In the genomic region with DNA sequence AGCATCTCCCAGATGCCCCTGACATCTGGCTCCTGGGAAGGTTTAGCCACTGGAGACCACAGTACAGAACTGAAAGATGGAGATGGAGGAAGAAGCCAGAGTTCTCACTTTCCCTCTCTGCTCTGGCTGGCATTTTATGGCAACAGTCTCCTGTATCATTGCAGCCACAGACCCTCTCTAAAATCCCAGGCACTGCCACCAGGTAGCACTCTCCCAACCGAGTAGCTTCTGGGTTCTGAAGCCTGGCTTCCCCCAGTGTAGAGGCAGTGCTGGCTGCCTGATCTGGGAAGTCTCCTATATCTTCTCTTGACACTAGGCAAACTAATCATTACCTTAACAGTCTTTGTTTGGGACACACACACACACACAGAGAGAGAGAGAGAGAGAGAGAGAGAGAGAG, we compare ENCODE assay signal across 22 mouse cellular contexts.
DNase-seq lines count a peak whose midpoint lies in the region; ATAC-seq and TF ChIP-seq lines count a peak whose summit lies in the region.
"Had no signal": no experiment of that assay in that cellular context is flagged by ENCODE, and none has a peak within 500 bp of the region (broad histone marks: within the 10 kb centered on the region; RNA-seq: fewer than 3 reads in every experiment).

No protein-coding gene starts in this region.

- ATAC-seq in heart, embryonic 11.5 days (replicated peaks; ENCODE audit: insufficient number of reproducible peaks, low FRiP score, low TSS enrichment): no peak
- ATAC-seq: CD4-positive, CD25-positive, alpha-beta regulatory T cell, adult 4 months; forebrain, embryonic 13.5 days; forebrain, embryonic 15.5 days; forebrain, postnatal 0 days had no signal

- in situ Hi-C loops in CH12.LX (cut with MboI; ENCODE audit: low pct_ligation_motif_present, low pct_unique_long_range_greater_than_20kb, low sequenced_read_pairs): no loop called here

- no peak for TF ChIP-seq POLR2A in spleen, adult 2 months (IDR thresholded peaks at IDR 0.05; ENCODE audit: low read depth, low read length)
- no peak for TF ChIP-seq POLR2A in CH12.LX (IDR thresholded peaks at IDR 0.05; ENCODE audit: low read depth, low read length)

- H3K79me2 ChIP-seq in CH12.LX (replicated peaks; ENCODE audit: control insufficient read depth, extremely low read depth, insufficient read depth, poor library complexity, severe bottlenecking): peaks cover 8% of the 10 kb centered on the region; the same call in 1 of the 2 replicates

- no peak for TF ChIP-seq CTCF in spleen, adult 2 months (IDR thresholded peaks at IDR 0.05; ENCODE audit: extremely low read depth, insufficient read depth, insufficient read length, insufficient replicate concordance)
- TF ChIP-seq CTCF in CH12.LX (conservative IDR thresholded peaks at IDR 0.05 in 1 of 2, IDR thresholded peaks at IDR 0.05 in 1 of 2; ENCODE audit: low read depth in 2 of 2, low read length in 2 of 2): peak in 1 of 2 experiments; percentile 62; a peak in 2 of 4 replicates

- no peak overlapping the region for H3K4me3 ChIP-seq in spleen, adult 2 months (ENCODE audit: extremely low read depth, insufficient read depth, insufficient read length)
- no peak overlapping the region for H3K4me3 ChIP-seq in CH12.LX (replicated peaks in 1 of 3; ENCODE audit: low read depth in 2 of 3, low read length in 2 of 3, poor library complexity in 1 of 3)
- no peak overlapping the region for H3K4me3 ChIP-seq in heart, embryonic 11.5 days (ENCODE audit: low read depth, low read length)
- H3K4me3 ChIP-seq: embryonic facial prominence, embryonic 10.5 days; embryonic facial prominence, embryonic 12.5 days; forebrain, embryonic 13.5 days; forebrain, embryonic 15.5 days had no signal

- no peak overlapping the region for H3K9ac ChIP-seq in CH12.LX (ENCODE audit: insufficient read depth, low read depth)
- H3K9ac ChIP-seq in heart, embryonic 11.5 days (ENCODE audit: low read depth, low read length): no peak overlapping the region
- H3K9ac ChIP-seq: embryonic facial prominence, embryonic 12.5 days; forebrain, embryonic 13.5 days; forebrain, embryonic 15.5 days; forebrain, postnatal 0 days had no signal

- H3K4me2 ChIP-seq in CH12.LX (ENCODE audit: insufficient read depth, low read depth, poor library complexity, severe bottlenecking): no peak overlapping the region
- no peak overlapping the region for H3K4me2 ChIP-seq in heart, embryonic 11.5 days
- H3K4me2 ChIP-seq: embryonic facial prominence, embryonic 12.5 days; forebrain, embryonic 13.5 days; forebrain, embryonic 15.5 days had no signal

- peaks cover 3% of the 10 kb centered on the region for H3K9me3 ChIP-seq in CH12.LX (replicated peaks; ENCODE audit: low read length)
- H3K9me3 ChIP-seq in heart, embryonic 11.5 days (replicated peaks; ENCODE audit: control insufficient read depth, low read length): no peaks in the 10 kb centered on the region
- H3K9me3 ChIP-seq: embryonic facial prominence, embryonic 10.5 days; embryonic facial prominence, embryonic 12.5 days; forebrain, embryonic 13.5 days; forebrain, embryonic 15.5 days had no signal

- WGBS in spleen, adult 2 months: 43% methylated on average over 1 of the region's 1 CpGs
- WGBS in heart, embryonic 11.5 days (ENCODE audit: insufficient replicate concordance): 32% methylated on average over 1 of the region's 1 CpGs

- no peak for DNase-seq in spleen, adult 2 months (ENCODE audit: low read depth in 1 of 2, low spot score in 2 of 2)
- DNase-seq in spleen, adult 12 weeks (ENCODE audit: low spot score): no peak
- peak; percentile 58 for DNase-seq in thymus, postnatal 4 days
- DNase-seq in thymus, adult 18-20 months: no peak
- DNase-seq in CH12.LX (ENCODE audit: extremely low read depth): no peak
- DNase-seq in cerebellum, adult 8-10 months: no peak
- DNase-seq: adrenal gland, adult 2 months; adrenal gland, postnatal 10 days; adrenal gland, postnatal 25 days; B cell, adult 2 months; cerebellum, adult 11 months; cerebellum, adult 18-20 months; cerebellum, adult 9-10 months; cerebellum, postnatal 10 days; cerebellum, postnatal 25 days; forebrain, postnatal 0 days had no signal

- no peak for TF ChIP-seq EP300 in CH12.LX (IDR thresholded peaks at IDR 0.05; ENCODE audit: low read length)

- no peaks in the 10 kb centered on the region for H3K36me3 ChIP-seq in spleen, adult 2 months (ENCODE audit: control insufficient read depth, insufficient read depth, low read length)
- H3K36me3 ChIP-seq in CH12.LX (replicated peaks in 1 of 2; ENCODE audit: control insufficient read depth in 1 of 2, insufficient read depth in 1 of 2, low read length in 1 of 2): peaks cover 0 to 9% of the 10 kb centered on the region in 2 experiments
- no peaks in the 10 kb centered on the region for H3K36me3 ChIP-seq in heart, embryonic 11.5 days (ENCODE audit: control insufficient read depth, insufficient read depth, low read length)
- H3K36me3 ChIP-seq: embryonic facial prominence, embryonic 10.5 days; embryonic facial prominence, embryonic 12.5 days; forebrain, embryonic 15.5 days had no signal

- H3K27me3 ChIP-seq in spleen, adult 2 months (ENCODE audit: control insufficient read depth, insufficient read depth, low read length): no peaks in the 10 kb centered on the region
- no peaks in the 10 kb centered on the region for H3K27me3 ChIP-seq in CH12.LX (replicated peaks)
- H3K27me3 ChIP-seq in heart, embryonic 11.5 days (ENCODE audit: control insufficient read depth, insufficient read depth, low read length): peaks cover 4% of the 10 kb centered on the region; the same call in 1 of the 2 replicates
- H3K27me3 ChIP-seq: embryonic facial prominence, embryonic 12.5 days; forebrain, embryonic 13.5 days; forebrain, embryonic 15.5 days had no signal

- peak; percentile 47 for TF ChIP-seq RAD21 in CH12.LX (IDR thresholded peaks at IDR 0.05; ENCODE audit: low read depth, low read length)

- dilution Hi-C loops in CH12.LX (cut with MboI; ENCODE audit: extremely low pct_ligation_motif_present, extremely low pct_unique_long_range_greater_than_20kb, low sequenced_read_pairs): no loop called here

- H3K4me1 ChIP-seq in spleen, adult 2 months (ENCODE audit: control insufficient read depth, insufficient read depth, insufficient read length): peaks cover 31% of the 10 kb centered on the region
- peaks cover 49 to 74% of the 10 kb centered on the region in 2 experiments for H3K4me1 ChIP-seq in CH12.LX (ENCODE audit: control insufficient read depth in 1 of 2, insufficient read depth in 2 of 2)
- H3K4me1 ChIP-seq in heart, embryonic 11.5 days (ENCODE audit: control insufficient read depth, insufficient read depth, low read length): peaks cover 5% of the 10 kb centered on the region; the same call in 1 of the 2 replicates
- H3K4me1 ChIP-seq: embryonic facial prominence, embryonic 12.5 days had no signal

- 0 out of 2 replicates have a peak overlapping the region, but pooled peaks have one; percentile 8 for H3K27ac ChIP-seq in spleen, adult 2 months (ENCODE audit: insufficient read depth, low read length)
- no peak overlapping the region for H3K27ac ChIP-seq in CH12.LX (ENCODE audit: insufficient read depth, low read depth)
- no peak overlapping the region for H3K27ac ChIP-seq in heart, embryonic 11.5 days (ENCODE audit: low read depth, low read length)
- H3K27ac ChIP-seq: embryonic facial prominence, embryonic 10.5 days; embryonic facial prominence, embryonic 12.5 days; forebrain, embryonic 13.5 days; forebrain, embryonic 15.5 days had no signal

TF ChIP-seq in CH12.LX, 34 proteins besides CTCF, POLR2A, EP300 and RAD21:
- TF ChIP-seq SMC3 (IDR thresholded peaks at IDR 0.05; ENCODE audit: low read depth, low read length) (peak; percentile 74), JUND (conservative IDR thresholded peaks at IDR 0.05; ENCODE audit: low read depth, low read length) (no peak)
TF ChIP-seq in CH12.LX: peak in this region for 1.
